Mouse (Mus musculus) brain, embryonic 14.5 days (tissue): ENCODE data around the gene Abcd2.

Experiments used
- CTCF ChIP-seq: fragments of 200-500 bp; IDR thresholded peaks from 2 replicates; pipeline ENCODE4 v1.5.1; 2012; ENCODE audit warnings: inconsistent platforms, mild to moderate bottlenecking, moderate library complexity, borderline replicate concordance; ENCODE audit not compliant: insufficient read depth, insufficient read length; ENCODE audit errors: extremely low read depth
- POLR2A ChIP-seq: fragments of 200-500 bp; IDR thresholded peaks from 2 replicates; pipeline ENCODE4 v1.6.1; 2012; ENCODE audit warnings: mild to moderate bottlenecking, inconsistent platforms, borderline replicate concordance; ENCODE audit not compliant: poor library complexity, insufficient read depth, insufficient read length, severe bottlenecking; ENCODE audit errors: extremely low read depth

DNA sequence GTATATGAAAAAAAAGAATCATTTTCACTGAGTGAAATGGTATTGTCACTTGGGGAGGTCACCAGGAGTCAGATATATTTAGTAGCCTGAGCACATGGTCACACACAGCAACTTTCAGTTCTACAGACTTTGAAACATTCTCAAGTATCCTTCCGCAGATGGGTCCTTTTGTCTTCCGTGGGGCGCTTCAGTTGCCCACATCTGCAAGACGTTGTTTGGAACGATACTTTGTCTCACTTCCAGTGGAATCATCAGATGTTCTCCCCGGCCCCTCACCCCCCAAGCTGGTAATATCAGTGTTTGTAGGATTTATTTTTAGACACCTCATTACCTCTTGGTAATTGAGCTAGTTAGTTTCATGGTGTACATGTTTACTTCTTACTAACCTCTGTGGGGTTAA is 5.2 kb downstream of the Abcd2 start:
- TF ChIP-seq POLR2A = no peak
- TF ChIP-seq CTCF = no peak
